Mouse (Mus musculus) E14TG2a.4 (cell line): ENCODE results near the gene Krtap17-1.

ENCODE experiments used
- CTCF ChIP-seq: conservative IDR thresholded peaks from 2 replicates; pipeline ENCODE4 v1.5.1; 2014; ENCODE audit warnings: low read length
- POU5F1 ChIP-seq: IDR thresholded peaks from 2 replicates; pipeline ENCODE4 v1.6.1; 2014; ENCODE audit warnings: low read length, borderline replicate concordance

- TF ChIP-seq CTCF (no peak), POU5F1 (no peak)
These were observed 5.3 kb downstream of the Krtap17-1 start for GRCm38 (mm10) chr11:99988530-99988929.
